Mouse (Mus musculus): ENCODE results near the gene Fcf1. TPM values are rescaled to one million over a fixed set of nuclear protein-coding genes. Genes with fewer than 3 reads are reported as not detected.
A peak's percentile ranks its signal among the peaks of the same experiment; 100 is the strongest.

Fcf1 gene
- polyA plus RNA-seq, 1 experiment from 2014 or later: 148 TPM

- Histone ChIP-seq H3K4me3 (ENCODE audit: low read depth, low read length) (0 out of 2 replicates have a peak overlapping the region, but pooled peaks have one; percentile 84), H3K27me3 (ENCODE audit: control insufficient read depth, insufficient read depth, low read length) (no peaks in the 10 kb centered on the region), H3K4me2 (replicated peaks; ENCODE audit: low read depth, low read length) (0 out of 2 replicates have a peak overlapping the region, but pooled peaks have one; percentile 1), H3K4me1 (replicated peaks; ENCODE audit: control insufficient read depth, insufficient read depth, low read length) (0 out of 2 replicates have a peak, but pooled peaks cover 3% of the 10 kb centered on the region), H3K36me3 (ENCODE audit: control insufficient read depth, insufficient read depth, low read length) (no peaks in the 10 kb centered on the region), H3K9ac (ENCODE audit: low read depth, low read length) (no peak overlapping the region), H3K27ac (ENCODE audit: low read depth, low read length) (no peak overlapping the region), H3K9me3 (ENCODE audit: control insufficient read depth, low read length) (no peaks in the 10 kb centered on the region)
- 89% methylated on average over 8 of the region's 9 CpGs for WGBS
- DNase-seq (ENCODE audit: low spot score): peak; percentile 11
- ATAC-seq (ENCODE audit: low FRiP score): no peak
Measured at GRCm38 (mm10) chr12:84995112-84995761, 24.5 kb downstream of the Fcf1 start.

DNA sequence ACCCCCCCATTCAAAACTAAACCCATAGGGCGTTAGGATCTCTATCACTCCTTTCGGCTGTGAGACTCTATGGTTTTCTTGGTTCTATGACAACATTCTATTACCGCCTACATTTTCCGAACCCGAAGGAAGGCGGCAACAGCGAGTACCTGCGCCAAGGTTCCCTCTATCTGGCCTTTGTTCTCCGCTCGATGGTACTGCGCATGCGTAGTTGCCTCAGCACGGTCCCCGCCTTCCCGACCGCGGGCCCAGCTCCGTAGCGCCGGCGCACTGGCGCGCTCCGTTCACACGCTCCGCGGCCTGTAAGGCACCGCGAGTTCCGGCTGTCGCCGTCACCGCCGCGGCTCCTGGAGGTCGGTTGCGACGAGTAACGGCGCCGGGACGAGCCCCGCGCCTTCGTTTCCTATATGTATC is 25.4 kb downstream of the Fcf1 start, which contains the start of gene Ylpm1:
Ylpm1 (plus strand) TSS at position 239 of the 414 bp plus-strand sequence.
- ATAC-seq (ENCODE audit: low FRiP score): peak; percentile 98
- Histone ChIP-seq H3K36me3 (ENCODE audit: control insufficient read depth, insufficient read depth, low read length) (no peaks in the 10 kb centered on the region), H3K27me3 (ENCODE audit: control insufficient read depth, insufficient read depth, low read length) (no peaks in the 10 kb centered on the region), H3K9ac (ENCODE audit: low read depth, low read length) (peak within 1 kb of the TSS; percentile 91), H3K4me2 (replicated peaks; ENCODE audit: low read depth, low read length) (peak within 1 kb of the TSS; percentile 75), H3K27ac (ENCODE audit: low read depth, low read length) (peak within 1 kb of the TSS; percentile 10), H3K4me1 (replicated peaks; ENCODE audit: control insufficient read depth, insufficient read depth, low read length) (0 out of 2 replicates have a peak, but pooled peaks cover 3% of the 10 kb centered on the region), H3K9me3 (ENCODE audit: control insufficient read depth, low read length) (no peaks in the 10 kb centered on the region), H3K4me3 (ENCODE audit: low read depth, low read length) (peak within 1 kb of the TSS; percentile 84)
- peak; percentile 98 for DNase-seq (ENCODE audit: low spot score)
- under 1% methylated on average over 45 of the region's 45 CpGs for WGBS

- Histone ChIP-seq H3K9me3 (ENCODE audit: control insufficient read depth, low read length) (no peaks in the 10 kb centered on the region), H3K4me3 (ENCODE audit: low read depth, low read length) (peak overlapping the region; percentile 84), H3K36me3 (ENCODE audit: control insufficient read depth, insufficient read depth, low read length) (no peaks in the 10 kb centered on the region), H3K4me1 (replicated peaks; ENCODE audit: control insufficient read depth, insufficient read depth, low read length) (0 out of 2 replicates have a peak, but pooled peaks cover 3% of the 10 kb centered on the region), H3K27ac (ENCODE audit: low read depth, low read length) (peak overlapping the region; percentile 10), H3K4me2 (replicated peaks; ENCODE audit: low read depth, low read length) (peak overlapping the region; percentile 75), H3K9ac (ENCODE audit: low read depth, low read length) (peak overlapping the region; percentile 91), H3K27me3 (ENCODE audit: control insufficient read depth, insufficient read depth, low read length) (no peaks in the 10 kb centered on the region)
- ATAC-seq (ENCODE audit: low FRiP score) (peak; percentile 68), DNase-seq (ENCODE audit: low spot score) (no peak)
- WGBS: under 1% methylated on average over 44 of the region's 44 CpGs
Measured at GRCm38 (mm10) chr12:84996501-84997398, 26.1 kb downstream of the Fcf1 start.

DNA sequence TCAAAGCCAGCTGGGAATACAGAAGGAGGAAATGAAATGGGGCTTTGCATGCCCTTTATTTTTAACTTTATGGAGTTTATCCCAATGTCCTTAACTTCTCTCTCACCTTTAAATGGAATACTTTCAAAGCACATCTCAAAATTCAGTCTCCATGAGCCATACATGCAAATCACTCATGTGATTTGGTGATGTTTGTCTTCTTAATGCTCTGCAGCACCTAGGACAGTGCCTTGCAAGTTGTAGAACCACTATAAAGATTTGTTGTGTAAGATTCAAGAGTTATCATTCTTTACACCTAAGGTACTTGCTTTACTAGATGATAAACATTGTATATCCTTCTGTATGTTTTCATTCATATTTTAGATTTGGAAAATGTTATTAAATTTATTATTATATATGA is 28.4 kb downstream of the Fcf1 start:
- ATAC-seq (ENCODE audit: low FRiP score) (no peak), DNase-seq (ENCODE audit: low spot score) (no peak)
- Histone ChIP-seq H3K9me3 (ENCODE audit: control insufficient read depth, low read length) (no peaks in the 10 kb centered on the region), H3K4me1 (replicated peaks; ENCODE audit: control insufficient read depth, insufficient read depth, low read length) (0 out of 2 replicates have a peak, but pooled peaks cover 3% of the 10 kb centered on the region), H3K4me2 (replicated peaks; ENCODE audit: low read depth, low read length) (peak overlapping the region; percentile 75; the same call in 1 of the 2 replicates), H3K9ac (ENCODE audit: low read depth, low read length) (0 out of 2 replicates have a peak overlapping the region, but pooled peaks have one; percentile 11), H3K4me3 (ENCODE audit: low read depth, low read length) (0 out of 2 replicates have a peak overlapping the region, but pooled peaks have one; percentile 17), H3K27me3 (ENCODE audit: control insufficient read depth, insufficient read depth, low read length) (no peaks in the 10 kb centered on the region), H3K27ac (ENCODE audit: low read depth, low read length) (no peak overlapping the region), H3K36me3 (ENCODE audit: control insufficient read depth, insufficient read depth, low read length) (no peaks in the 10 kb centered on the region)

GRCm38 (mm10) chr12:85006206-85006605 is 35.5 kb downstream of the Fcf1 start:
- no peaks in the 10 kb centered on the region for H3K9me3 ChIP-seq (ENCODE audit: control insufficient read depth, low read length)
- H3K36me3 ChIP-seq (ENCODE audit: control insufficient read depth, insufficient read depth, low read length): no peaks in the 10 kb centered on the region

DNA sequence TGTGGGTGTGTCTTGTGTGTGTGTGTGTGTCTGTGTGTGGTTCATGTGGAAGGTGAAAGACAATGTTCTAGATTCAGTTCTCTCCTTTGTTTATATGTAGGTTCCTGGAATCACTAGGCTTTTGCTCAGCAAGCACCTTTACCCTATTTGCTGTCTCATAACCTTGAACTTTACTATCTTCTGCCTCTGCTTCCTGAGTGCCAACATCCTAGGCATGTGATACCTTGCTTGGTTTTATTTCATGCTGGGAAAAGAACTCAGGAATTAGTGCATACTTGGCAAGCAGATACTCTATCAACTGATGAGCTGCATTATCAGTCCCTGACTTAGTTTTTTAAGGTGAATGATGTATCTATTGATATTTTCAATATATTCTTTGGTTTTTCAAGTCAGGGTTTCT is 36.3 kb downstream of the Fcf1 start:
- H3K36me3 ChIP-seq (ENCODE audit: control insufficient read depth, insufficient read depth, low read length): no peaks in the 10 kb centered on the region
- H3K27ac ChIP-seq (ENCODE audit: low read depth, low read length): no peak overlapping the region
- DNase-seq (ENCODE audit: low spot score) (no peak), ATAC-seq (ENCODE audit: low FRiP score) (no peak)
- no peaks in the 10 kb centered on the region for H3K4me1 ChIP-seq (replicated peaks; ENCODE audit: control insufficient read depth, insufficient read depth, low read length)
- H3K27me3 ChIP-seq (ENCODE audit: control insufficient read depth, insufficient read depth, low read length): no peaks in the 10 kb centered on the region
- H3K9ac ChIP-seq (ENCODE audit: low read depth, low read length): no peak overlapping the region
- no peaks in the 10 kb centered on the region for H3K9me3 ChIP-seq (ENCODE audit: control insufficient read depth, low read length)
- H3K4me2 ChIP-seq (replicated peaks; ENCODE audit: low read depth, low read length): no peak overlapping the region
- H3K4me3 ChIP-seq (ENCODE audit: low read depth, low read length): no peak overlapping the region

More at GRCm38 (mm10) chr12:85006206-85006605, 35.5 kb downstream of the Fcf1 start:
- H3K27ac ChIP-seq (ENCODE audit: low read depth, low read length): no peak overlapping the region
- H3K4me3 ChIP-seq (ENCODE audit: low read depth, low read length): no peak overlapping the region
- DNase-seq (ENCODE audit: low spot score): no peak
- 82% methylated on average over 1 of the region's 1 CpGs for WGBS
- no peaks in the 10 kb centered on the region for H3K27me3 ChIP-seq (ENCODE audit: control insufficient read depth, insufficient read depth, low read length)
- no peaks in the 10 kb centered on the region for H3K4me1 ChIP-seq (replicated peaks; ENCODE audit: control insufficient read depth, insufficient read depth, low read length)
- no peak overlapping the region for H3K9ac ChIP-seq (ENCODE audit: low read depth, low read length)
- H3K4me2 ChIP-seq (replicated peaks; ENCODE audit: low read depth, low read length): no peak overlapping the region
- no peak for ATAC-seq (ENCODE audit: low FRiP score)

GRCm38 (mm10) chr12:85009776-85010175 is 39.1 kb downstream of the Fcf1 start:
- H3K4me1 ChIP-seq (replicated peaks; ENCODE audit: control insufficient read depth, insufficient read depth, low read length): no peaks in the 10 kb centered on the region
- no peak overlapping the region for H3K4me3 ChIP-seq (ENCODE audit: low read depth, low read length)
- DNase-seq (ENCODE audit: low spot score): no peak
- H3K27ac ChIP-seq (ENCODE audit: low read depth, low read length): no peak overlapping the region
- H3K9me3 ChIP-seq (ENCODE audit: control insufficient read depth, low read length): no peaks in the 10 kb centered on the region
- H3K9ac ChIP-seq (ENCODE audit: low read depth, low read length): no peak overlapping the region
- 91% methylated on average over 1 of the region's 1 CpGs for WGBS
- H3K4me2 ChIP-seq (replicated peaks; ENCODE audit: low read depth, low read length): no peak overlapping the region
- ATAC-seq (ENCODE audit: low FRiP score): no peak
- no peaks in the 10 kb centered on the region for H3K27me3 ChIP-seq (ENCODE audit: control insufficient read depth, insufficient read depth, low read length)
- H3K36me3 ChIP-seq (ENCODE audit: control insufficient read depth, insufficient read depth, low read length): no peaks in the 10 kb centered on the region; the same call in 1 of the 2 replicates

DNA sequence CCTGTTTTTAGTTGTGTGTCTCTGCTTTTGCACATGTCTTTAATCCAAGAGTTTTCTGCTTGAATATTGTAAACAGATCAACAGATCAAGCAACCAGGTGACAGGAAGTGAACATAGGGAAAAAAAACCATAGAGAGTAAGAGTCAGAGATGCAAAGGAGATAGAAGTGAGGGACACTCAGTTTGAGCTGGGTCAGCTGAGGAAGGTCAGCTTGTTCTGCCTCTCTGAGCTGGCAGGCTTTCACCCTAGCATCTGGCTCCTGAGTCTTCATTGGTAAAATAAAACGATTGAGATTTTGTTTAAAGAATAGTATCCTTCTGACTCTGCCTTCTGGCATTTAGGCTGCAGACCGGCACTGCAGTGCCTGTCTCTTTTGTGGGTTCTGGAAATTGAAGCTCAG is 39.8 kb downstream of the Fcf1 start:
- DNase-seq (ENCODE audit: low spot score): no peak
- WGBS: 91% methylated on average over 2 of the region's 2 CpGs
- Histone ChIP-seq H3K27me3 (ENCODE audit: control insufficient read depth, insufficient read depth, low read length) (no peaks in the 10 kb centered on the region), H3K27ac (ENCODE audit: low read depth, low read length) (no peak overlapping the region), H3K9me3 (ENCODE audit: control insufficient read depth, low read length) (no peaks in the 10 kb centered on the region), H3K36me3 (ENCODE audit: control insufficient read depth, insufficient read depth, low read length) (peaks cover 6% of the 10 kb centered on the region), H3K4me3 (ENCODE audit: low read depth, low read length) (no peak overlapping the region), H3K4me1 (replicated peaks; ENCODE audit: control insufficient read depth, insufficient read depth, low read length) (no peaks in the 10 kb centered on the region), H3K9ac (ENCODE audit: low read depth, low read length) (no peak overlapping the region), H3K4me2 (replicated peaks; ENCODE audit: low read depth, low read length) (no peak overlapping the region)
- no peak for ATAC-seq (ENCODE audit: low FRiP score)

All from hindbrain, embryonic 11.5 days (tissue).